Mouse (Mus musculus): ENCODE data around the gene Zfp423.

The Zfp423 gene

GRCm38 (mm10) chr8:87959320-87959920 is at the start of gene Zfp423:
TSS of gene Zfp423 (minus strand) at chr8:87959595.
- peak; percentile 71 for DNase-seq

DNA sequence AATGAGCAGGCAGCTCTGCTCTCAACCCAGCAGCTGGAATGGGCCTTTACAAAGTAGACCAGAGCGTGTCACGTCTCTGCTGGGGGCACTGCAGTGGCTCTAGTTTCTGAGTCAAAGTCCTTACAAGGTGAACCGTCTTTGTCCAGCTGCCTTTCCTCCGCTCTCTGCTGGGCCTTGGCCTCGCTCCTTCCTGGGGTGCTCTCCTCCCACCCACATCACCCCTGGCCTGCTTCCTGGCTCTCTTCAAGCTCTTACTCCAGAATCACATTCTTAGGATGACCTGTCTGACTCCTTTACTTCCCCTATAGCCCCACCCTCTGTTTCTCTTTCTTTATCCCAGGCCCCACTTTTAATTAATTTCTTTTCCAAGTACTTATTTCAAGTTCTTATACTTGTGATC is 47.4 kb upstream of the Zfp423 start:
- peak; percentile 16 for DNase-seq

DNA sequence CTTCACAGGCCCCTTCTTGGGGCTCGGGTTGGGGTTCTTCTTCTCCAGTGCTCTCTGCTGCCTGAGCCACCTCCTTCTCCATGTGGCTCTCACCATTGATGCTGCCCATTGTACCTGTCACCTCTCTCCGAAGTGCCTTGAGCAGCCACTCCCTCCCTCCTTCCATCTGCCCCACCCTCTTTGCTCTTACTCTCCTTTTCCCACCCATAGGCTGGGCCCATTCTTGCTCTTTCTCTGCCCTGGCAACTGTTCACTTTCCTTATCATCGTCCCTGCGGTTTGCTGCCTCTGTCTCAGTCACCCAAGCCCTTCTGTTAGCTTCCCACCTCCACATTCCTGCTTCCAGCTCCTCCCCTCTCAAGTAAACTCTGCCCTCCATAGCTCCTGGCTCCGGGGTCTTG is 25.4 kb upstream of the Zfp423 start:
- no peak for DNase-seq

DNA sequence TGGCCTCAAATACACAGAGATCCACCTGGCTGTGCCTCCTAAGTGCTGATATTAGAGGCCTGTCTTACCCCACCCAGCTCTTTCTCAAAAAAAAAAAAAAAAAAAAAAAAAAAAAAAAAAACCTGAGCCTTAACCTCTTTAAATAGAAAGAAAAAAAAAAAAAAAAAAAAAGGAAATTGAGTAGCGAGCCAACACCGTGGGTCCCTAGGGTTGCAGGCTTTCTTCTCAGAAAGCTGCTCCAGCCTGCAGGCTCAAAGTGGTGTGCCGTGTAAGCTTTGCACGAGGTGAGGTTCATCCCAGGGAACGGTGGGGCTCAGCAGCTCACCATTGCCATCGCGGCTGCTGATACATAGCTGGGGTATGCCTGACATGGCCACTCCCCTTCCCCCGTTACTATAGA is 24.6 kb upstream of the Zfp423 start:
- DNase-seq, result no peak

DNA sequence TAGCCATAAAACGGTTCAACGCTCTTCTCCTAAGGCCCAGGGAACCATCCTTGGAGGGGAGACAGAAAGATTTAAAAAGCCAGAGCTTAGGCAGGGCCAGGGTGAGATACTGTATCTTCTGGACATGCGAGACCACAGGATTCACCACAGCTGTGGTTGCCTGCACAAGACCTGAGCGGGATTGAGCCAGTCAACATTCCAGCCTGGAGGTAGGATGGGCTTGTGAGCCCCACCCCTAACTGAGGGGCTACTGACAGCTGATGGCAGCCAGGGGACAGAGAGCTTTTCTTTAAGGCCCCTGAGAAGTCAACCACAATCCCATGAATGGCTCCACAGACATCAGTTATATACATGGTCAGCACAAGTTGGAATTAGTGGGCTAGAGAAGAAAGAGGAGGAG is 23.5 kb upstream of the Zfp423 start:
- no peak for DNase-seq

- DNase-seq, result peak; percentile 56
Measured at GRCm38 (mm10) chr8:87975466-87975809, 16.0 kb upstream of the Zfp423 start.

GRCm38 (mm10) chr8:87974759-87975465 is 15.5 kb upstream of the Zfp423 start:
- peak; percentile 55 for DNase-seq

GRCm38 (mm10) chr8:87974122-87974758 is 14.8 kb upstream of the Zfp423 start:
- DNase-seq, result peak; percentile 18

DNA sequence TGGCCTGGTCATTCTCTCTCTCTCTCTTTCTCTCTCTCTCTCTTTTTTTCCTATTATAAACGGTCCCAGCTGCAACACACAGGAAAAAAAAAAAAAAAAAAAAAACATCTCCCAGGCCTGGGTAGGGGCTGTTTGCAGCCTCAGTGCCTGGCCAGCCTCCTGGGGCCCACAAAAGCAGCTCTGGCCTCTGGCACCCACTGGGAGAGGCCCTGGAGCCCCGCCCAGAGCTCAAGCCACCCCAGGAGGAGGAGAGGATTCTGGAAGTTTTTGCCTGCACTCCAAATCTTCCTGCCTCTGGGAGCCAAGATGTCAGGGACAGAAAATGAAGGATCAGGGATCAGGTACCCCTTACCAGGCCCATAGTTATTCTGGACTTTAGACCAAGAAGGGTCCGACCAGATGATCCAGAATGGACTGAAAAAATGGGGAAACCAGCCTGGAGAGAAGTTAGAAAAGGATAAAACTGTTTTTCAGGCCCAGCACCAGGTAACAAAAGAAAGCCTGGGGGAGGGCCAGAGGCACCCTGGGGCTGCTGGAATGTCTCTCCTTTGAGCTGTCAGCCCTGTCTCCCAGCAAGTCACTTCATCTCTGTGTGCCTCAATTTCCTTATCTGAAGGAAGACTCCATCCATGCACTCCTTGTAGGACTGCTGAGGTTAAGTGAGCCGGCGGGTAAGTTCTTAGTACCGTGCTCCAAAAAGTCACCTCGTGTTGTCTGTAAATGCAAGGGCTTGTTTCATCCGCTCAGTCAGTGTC is 8.6 kb upstream of the Zfp423 start:
- DNase-seq, result no peak

GRCm38 (mm10) chr8:87967057-87967820 is 7.8 kb upstream of the Zfp423 start:
- DNase-seq, result no peak

- DNase-seq, result no peak
Measured at GRCm38 (mm10) chr8:87962514-87963225, 3.3 kb upstream of the Zfp423 start.

- DNase-seq, result peak; percentile 79
Measured at GRCm38 (mm10) chr8:87961680-87962513, 2.5 kb upstream of the Zfp423 start.

DNA sequence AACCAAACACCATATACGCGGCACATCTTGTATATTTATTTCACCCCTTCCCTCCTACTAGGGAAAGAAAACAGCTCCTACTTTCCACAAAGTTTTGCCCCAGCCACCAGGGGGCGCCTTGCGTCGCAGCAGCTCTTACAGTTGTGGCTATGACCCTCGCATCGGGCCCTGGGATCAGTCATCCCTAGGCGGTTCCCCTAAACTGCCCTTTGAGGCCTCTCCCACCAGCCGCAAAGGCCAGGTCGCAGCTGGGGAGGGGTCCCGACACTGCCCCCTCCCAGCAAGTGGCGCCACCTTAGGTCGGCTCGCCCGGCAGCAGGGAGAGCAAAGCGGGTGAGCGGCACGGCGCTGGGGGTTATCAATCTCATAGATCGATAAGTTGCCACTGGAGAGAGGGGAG is 1.7 kb upstream of the Zfp423 start:
- DNase-seq, result peak; percentile 65

- peak; percentile 90 for DNase-seq
Measured at GRCm38 (mm10) chr8:87960061-87960749, 810 bp upstream of the Zfp423 start.

- peak; percentile 80 for DNase-seq
Measured at GRCm38 (mm10) chr8:87958451-87959319, 710 bp downstream of the Zfp423 start.

- DNase-seq, result peak; percentile 72
Measured at GRCm38 (mm10) chr8:87957871-87958450, 1.4 kb downstream of the Zfp423 start.

DNA sequence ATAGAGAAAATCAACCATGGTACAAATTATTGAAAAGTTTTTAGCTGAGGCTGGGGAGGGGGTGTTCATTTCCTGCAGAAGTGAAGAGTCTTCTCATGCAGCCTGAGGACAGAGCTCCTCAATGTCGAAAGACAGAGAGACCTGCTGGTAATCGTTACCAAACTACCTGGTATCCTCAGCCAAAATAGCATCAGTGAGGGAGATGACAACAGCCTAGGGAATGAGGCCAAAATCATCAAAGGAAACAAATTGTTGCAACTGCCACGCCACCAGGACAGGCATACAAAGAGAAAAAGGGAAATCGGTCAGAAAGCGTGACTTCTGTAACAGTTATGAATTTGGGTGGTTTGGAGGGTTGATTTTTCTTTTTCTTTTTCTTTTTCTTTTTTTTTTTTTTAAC is 3.4 kb downstream of the Zfp423 start:
- no peak for DNase-seq

DNA sequence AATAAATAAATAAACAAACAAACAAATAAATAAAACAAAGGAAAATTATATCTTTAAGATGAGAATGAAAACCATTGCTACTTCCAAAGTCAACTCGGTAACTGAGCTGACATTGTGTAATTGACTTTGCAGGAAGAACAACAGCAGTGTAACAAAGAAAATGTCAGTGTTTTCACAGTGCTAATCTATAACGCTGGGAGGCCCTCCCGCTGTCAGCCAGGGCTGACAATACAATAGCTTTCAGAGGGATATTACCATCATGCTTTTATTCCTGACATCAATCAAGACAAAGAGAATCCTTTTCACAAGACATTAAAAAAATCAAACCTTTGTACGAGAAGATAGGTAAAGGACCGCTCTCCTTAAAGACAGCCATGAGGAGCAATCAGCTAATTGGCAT is 5.9 kb downstream of the Zfp423 start:
- DNase-seq, result no peak

DNA sequence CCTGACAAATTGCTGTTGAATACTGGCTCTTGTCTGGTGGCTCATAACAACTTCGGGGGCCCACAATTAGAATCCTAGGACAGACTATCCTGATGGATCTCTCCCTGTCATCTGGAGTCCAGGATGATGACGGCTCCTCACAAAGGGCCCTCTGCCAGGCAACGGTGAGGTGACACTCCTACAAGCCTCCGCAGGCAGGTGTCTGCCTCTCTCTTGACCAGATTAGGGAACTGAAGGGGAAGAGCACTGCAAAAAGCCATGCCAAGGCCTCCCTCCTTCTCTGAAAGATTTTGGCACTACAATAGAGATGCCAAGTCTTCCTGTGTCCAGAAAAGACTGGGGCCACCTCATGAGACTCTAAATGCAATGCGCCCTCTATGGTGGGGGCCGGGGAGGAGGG is 7.1 kb downstream of the Zfp423 start:
- DNase-seq, result no peak
